Mouse (Mus musculus) lung, postnatal 4 days (tissue): Measurements from ENCODE around the gene 1700015G11Rik.

ENCODE experiments used
- DNase-seq, 2 experiments: peaks; one replicate each; pipeline ENCODE4 v3.0.0; 2021

The 1700015G11Rik gene

DNA sequence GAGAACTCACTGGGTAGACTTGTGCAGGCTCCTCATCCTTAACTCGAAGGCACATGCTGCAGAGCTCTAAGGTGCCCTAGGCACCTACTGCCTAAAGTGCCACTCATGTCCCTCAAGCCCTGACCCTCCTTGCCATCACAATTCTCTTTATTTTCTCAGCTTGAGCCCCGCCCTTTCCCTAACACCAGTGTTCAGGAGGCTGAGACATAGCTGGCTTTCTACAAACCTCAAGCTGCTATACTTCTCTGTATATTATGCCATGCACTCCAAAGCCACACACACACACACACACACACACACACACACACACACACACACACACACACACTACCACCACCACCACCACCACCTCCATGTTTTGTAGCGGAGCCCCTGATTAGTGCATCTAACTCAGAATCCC lies at the start of gene 1700015G11Rik:
Gene 1700015G11Rik (minus strand): TSS at position 101 of the 400 bp plus-strand sequence.
- DNase-seq = no peak

DNA sequence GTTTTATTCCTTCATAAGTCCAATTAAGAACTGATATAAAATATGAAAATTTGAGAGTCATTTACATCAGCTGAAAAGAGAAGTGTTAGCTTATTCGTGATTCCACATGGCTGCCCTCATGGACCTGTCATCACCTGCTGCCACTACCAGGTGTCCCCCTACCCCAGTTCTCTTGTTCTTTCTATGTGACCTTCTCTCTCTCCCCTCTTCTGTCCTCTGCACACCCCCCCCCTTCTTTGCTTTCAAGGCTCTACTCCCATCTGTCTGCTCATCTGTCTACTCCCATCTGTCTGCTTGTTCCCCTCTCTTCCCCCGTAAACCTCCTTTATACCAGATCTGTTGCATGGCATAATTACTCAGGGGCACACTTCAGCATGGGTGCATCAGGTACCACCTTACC lies 41.4 kb upstream of the 1700015G11Rik start:
- no peak for DNase-seq

DNA sequence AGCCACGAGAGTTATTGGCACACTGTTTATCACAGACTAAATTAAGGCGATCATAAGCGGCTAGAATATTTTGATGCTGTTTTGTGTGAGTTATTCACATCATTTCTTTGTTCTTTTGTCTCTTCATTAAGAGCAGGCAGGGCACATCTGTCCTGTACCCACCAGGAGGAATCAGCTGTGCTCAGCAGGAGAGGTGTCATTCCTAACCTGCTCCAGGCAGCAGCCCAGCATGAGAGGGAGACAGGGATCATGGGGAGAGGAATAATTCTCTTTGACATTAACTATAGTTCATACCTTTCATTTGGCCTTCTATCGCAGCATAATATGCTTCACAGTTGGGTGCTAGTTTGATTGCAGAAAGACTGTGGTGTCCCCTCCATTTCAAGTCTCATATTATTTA lies 40.7 kb upstream of the 1700015G11Rik start:
- no peak for DNase-seq

DNA sequence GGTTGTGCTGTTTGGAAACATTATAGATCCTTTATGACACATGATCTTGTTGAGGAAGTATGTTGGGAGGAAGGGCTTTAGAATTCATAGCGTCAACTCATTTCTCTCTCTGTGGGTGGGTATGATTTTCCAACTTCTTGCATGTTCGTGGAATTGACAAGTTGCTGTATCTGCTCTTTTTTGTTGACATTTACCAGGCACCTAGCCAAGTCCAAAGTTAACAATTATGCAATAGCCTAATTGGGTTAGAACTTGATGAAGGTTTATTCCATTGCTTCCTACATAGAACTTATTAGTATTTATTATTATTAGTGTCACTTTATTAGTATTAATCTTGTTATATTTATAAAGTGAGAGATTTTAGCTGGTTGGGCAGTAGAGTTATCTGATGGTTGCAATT lies 40.3 kb upstream of the 1700015G11Rik start:
- no peak for DNase-seq

DNA sequence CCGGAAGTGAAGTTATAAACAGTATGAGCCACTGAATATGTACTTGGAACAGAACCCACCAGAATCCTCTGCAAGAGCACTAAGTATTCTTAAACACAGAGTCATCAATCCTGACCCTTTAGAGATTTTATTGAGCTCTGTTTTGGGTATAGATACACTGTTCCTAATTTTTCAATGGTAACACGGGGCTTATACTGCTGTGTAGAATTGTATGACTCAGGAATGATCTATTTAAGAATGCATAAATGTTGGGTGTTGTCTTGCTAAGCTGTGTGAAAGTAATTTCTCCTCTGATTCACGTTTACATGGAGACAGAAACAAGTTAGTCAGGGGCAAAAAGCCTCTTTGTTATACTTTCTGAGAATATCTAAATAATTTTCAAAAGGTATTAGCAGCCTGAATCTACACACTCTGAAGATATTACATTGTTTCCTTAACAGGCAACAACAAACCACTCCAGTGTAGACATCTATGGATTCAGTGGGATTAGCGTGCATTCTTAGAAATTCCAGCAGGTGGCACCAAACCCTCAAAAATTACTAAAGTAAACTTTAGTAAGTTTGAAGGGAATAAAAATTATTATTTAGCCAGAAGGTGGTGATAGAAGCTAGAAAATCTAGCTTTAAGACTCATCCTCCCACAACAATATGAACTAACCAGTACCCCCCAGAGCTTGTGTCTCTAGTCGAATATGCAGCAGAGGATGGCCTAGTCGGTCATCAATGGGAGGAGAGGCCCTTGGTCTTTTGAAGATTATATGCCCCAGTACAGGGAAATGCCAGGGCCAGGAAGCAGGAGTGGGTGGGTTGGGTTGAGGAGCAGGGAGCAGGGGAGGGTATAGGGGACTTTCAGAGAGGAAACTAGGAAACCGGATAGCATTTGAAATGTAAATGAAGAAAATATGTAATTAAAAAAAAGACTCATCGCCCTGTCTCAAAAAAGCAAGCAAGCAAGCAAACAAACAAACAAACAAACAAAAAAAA lies 22.4 kb upstream of the 1700015G11Rik start:
- DNase-seq = peak in 1 of 2 experiments; percentile 11

DNA sequence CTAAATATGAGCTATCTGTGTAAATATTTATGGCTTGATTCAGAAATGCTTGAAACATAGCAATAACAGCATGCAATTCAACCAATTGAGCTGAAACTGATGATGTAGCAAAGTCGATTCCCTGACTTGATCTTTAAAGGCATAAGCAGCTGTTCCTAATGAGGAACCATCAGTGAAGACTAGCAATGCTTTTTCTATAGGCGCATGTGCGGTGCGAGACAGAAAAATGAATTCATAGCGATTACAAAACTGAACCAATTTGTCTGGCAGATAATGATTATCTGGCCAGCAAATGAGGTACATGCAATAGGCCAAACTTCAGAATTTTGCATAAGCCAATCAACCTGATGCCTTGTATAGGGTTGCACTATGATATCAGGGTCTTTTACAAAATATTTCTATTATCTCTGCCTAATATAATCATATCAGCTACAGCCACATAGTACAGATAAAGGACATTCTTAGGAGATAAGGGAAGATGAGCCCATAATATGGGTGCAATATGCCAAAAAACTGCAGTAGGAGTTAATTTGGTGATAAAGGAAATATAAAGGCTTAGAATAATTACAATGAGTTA lies 8.6 kb upstream of the 1700015G11Rik start:
- DNase-seq = no peak

DNA sequence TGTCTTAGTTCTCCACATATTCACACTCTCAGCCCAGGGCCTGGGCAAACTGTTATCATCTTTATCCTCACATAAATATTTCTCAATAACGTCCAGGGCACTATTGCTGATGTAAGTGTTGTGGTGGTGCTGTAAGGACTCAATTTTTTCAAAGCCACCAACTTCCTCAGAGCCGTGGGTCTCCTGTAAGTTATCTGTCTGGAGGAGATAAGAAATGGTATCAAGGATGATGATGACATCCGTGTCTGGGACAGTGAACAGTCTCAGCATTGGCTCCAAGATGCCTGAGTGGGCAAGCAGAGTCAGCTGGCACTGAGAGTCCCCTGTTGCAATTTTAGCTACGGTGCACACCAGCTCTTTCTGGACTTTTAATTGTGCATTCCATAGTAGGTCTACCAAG lies 6.5 kb upstream of the 1700015G11Rik start:
- no peak for DNase-seq

DNA sequence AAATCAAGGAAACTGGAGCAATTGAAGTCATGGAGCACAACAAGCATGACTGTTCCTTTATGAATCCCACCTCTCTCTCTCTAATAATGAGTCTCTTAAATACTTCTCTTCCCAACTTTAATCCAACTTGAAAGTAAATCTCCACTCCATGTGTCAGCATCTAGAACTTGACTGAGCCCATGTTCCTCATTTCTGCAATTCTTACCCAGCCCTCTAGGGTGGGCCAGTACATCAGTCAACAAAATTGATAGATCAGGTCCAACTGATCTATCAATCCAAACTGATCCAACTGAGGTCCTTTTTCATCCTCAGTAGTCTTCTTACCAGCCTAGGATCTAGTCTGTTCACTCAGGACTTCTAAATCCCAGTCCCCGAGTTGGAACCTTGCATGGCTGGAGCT lies 348 bp downstream of the 1700015G11Rik start:
- no peak for DNase-seq

DNA sequence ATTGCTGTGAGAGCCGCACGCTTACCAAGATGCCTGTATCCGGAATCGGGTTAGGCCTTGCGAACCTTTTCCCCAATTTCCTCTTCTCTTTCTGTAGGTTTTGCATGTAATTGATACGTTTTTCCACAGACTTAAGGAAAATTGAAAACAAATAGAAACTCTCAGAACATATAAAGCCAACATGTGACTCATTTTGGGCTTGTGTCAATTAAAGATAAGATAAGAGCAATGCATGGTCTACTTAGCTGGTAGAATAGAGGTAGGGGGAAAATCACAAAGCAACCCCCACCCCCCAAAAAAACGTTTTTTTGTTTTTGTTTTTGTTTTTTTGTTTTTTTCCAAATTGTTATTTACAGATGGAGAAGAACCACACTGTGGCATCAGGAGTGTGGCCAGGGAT lies 2.1 kb downstream of the 1700015G11Rik start:
- no peak for DNase-seq

DNA sequence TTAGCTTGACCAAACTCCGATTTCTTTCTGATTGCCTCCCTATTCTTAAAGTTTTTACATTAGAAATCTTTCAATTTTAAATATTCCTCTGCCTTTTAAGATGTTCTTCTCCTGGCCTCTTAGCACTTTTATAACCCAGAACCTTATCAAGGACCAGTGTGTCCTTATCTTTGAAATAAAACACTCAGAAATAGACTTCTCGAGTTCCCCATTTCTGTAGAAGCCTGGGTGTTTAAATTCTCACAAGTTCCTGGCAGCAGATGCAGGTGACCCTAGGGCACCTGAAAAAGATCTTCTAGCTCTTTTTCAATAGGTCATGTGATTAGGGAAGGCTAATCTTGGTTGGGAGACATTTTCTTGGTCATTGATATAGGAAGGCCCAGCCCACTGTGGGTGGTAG lies 8.4 kb downstream of the 1700015G11Rik start:
- DNase-seq = no peak

DNA sequence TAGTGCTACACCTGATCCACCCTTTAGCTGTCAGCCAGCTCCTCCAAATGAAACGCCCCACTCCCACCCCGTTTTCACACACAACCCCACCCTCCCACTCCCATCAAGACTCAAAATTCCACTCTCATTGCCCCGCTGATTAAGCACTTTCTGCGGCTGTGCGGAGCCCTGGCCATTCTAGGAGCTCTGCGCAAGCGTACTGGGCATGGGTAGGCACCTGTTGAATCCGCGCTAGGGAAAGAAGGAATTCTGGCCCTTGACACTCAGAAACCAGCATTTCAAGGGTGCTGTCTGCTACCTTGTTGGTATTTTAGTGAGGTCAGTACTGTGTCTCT lies 9.3 kb downstream of the 1700015G11Rik start:
- no peak for DNase-seq

DNA sequence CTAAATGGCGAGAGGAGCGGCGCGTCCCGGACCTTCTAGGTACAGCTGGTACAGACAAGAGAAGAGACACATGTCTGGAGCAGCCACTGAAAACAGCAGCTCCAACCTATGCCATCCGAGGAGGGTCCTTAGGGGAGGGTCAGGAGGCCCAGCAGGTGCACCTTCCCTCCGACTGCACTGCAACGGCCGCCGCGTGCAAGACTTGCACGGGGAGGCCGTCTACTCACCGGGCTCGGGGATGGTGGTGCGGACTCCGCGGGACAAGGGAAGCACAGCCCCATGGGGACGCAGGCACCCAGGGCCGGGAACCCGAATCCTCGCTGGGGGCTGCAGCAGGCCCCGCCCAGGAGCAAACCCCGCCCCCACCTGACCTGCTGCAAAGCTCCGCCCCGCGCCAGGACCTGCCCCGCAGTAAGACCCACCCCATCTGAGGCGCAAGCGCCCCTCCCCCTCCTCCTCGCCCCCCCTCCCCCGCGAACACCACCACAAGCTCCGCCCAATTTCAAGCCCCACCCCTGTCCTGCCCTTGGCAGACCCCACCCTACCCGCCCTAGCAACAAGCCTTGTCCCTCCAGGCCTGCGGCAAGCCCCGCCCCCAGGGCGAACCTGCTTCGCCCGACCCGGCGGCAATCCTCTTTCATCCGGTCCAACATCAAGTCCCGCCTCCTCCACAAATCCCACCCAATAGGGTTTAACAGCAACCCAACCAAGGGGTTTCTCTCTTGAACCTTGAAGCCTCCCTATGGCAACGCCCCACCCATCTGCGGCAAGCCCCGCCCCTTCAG lies 9.8 kb downstream of the 1700015G11Rik start, which contains the start of gene Svip:
Gene Svip (minus strand): TSS at position 508 of the 785 bp plus-strand sequence.
- peak; percentile 88 to 93 for DNase-seq

DNA sequence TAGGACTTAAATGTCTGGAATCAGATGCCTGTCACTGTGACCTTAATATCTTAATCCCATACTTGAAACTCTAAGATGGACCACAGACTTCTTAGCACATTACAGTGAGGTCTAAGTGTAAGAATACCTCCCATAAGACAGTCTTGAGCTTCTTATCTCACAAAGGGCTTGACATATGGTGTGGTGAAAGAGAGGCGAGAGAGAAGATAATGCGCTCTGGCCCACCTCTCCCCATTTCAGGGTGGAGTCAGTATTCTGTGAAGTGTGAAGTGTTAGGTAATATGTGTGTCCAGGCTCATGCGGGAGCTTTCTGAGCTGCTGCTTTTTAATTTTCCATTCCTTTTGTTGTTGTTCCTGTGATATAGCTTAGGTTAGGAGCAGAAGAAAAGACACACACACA lies 24.5 kb downstream of the 1700015G11Rik start:
- no peak for DNase-seq

DNA sequence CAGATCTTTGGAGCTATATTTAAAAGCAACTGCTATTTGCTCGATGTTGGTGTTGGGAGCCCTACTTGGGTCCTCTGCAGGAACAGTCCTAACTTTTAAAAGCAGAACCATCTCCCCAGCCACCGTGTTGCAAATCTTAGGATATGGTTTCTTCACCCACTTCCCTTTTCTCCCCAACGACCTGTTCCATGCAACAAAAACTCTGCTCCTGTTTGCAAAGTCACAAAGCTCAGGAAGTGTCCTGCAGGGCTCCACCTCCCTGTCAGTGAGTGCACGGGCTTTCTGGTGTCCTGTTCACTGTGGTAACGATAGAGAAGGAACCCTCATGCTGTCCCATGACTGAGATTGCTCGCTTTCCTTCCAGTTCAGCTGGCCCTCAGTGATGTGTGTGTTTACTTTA lies 28.6 kb downstream of the 1700015G11Rik start:
- peak; percentile 17 to 25 for DNase-seq

DNA sequence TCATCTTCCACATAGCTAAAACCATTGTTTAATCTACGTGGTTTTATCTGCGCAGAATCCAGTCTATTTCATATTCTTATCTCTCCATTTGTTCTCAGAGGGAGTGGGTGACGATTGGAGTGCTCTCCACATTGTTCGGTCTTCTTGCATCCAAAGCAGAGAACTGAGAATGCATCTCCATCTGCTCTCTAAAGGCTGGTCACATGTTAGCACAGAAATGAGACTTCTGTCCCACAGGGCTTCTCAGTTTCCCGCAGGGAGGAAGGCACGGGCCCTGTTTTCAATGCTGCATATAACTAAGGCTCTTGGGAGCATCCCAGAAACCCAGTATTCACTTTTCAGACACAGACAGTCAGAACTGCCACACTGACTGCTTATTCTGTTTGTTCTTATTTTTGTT lies 29.8 kb downstream of the 1700015G11Rik start:
- no peak for DNase-seq

DNA sequence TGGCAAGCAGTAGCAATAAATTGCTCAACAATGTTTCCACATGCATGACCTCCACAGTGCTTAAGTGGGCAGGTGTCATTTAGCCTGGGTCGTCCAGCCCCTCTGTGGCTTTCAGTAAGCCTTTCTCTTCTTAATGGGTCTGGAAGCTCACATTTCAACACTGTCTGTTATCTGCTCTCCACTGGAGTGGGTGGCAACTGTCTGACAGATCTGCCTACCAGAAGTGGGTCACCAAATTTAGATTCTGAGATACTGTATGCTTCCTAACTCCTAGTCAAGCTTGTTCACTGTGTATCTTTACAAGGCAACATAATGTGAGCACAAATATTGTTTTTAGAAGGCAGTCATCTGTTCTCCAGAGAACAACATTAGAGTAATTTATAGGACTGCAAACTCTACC lies 33.2 kb downstream of the 1700015G11Rik start:
- no peak for DNase-seq

DNA sequence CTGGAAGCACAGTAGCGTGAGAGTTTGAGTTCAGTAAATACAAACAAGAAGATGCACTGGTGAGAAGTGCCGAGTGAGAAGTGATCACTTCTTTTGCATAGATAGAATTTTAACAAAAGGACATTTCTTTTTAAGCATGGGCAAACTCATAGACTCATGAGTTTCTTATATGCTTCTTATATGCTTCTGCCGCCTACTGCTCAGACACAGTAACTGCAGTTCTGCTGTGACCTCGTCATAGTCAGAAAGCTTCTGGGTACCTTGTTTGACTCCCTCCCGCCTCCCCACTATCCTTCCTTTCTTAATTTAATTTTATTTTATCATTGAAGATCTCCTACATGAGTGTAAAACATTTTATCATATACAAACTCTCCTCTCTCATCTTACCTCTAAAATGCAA lies 36.3 kb downstream of the 1700015G11Rik start:
- no peak for DNase-seq

DNA sequence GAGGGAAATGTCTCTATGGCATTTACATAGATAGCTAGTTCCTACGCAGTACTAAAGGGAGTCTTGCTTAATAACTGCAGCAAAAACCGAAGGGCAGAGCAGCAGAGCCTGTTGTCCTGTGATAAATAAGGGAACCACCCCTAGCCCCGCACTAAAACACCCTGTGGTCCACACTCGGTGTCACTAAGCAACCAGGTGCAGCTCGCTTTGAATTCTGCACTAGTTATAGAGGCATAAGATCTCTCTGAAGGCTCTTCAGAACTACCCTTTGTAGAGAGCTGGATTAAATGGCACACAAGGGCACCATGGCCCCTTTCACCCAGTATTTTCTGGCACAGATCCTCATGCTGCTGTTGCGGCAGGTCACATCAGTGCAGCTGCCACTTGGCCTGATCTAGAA lies 40.3 kb downstream of the 1700015G11Rik start:
- DNase-seq = no peak

DNA sequence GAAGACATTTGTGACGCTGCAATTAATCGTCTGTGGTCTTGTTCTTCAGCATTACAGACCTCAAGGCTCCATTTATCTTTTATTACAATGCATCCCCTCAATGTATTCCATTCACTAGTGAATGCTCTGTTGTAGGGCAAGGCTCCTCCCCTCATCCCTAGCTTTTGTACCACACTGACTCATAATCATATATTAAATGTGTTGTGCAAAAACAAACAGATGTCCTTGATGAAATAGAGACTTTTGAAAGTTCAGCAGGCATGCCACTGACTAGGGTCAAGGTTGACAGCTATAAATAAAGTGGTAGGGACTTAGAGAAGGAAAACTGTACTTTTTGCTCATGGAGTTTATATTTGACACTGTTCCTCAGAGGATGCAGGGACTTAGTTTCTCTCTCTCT lies 42.0 kb downstream of the 1700015G11Rik start:
- DNase-seq = no peak

DNA sequence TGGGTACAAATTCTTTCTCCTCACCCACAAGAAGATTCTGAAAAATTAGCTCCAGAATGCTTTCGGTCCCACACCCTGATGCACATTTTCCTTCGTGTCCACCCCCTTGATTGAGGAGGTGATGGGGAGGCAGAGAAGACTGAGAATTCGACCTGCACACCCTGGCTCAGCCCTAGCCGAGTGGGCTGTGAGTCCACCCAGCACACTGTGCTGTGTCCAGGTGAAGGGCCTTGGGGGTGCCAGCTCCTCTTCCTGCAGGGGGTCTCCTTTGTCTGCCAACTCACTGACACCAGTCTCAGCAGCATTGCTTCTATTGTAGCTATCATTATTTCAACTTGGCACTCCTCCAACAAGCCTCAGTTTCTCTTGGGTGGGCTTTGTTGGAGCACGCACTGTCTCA lies 42.4 kb downstream of the 1700015G11Rik start:
- DNase-seq = no peak

DNA sequence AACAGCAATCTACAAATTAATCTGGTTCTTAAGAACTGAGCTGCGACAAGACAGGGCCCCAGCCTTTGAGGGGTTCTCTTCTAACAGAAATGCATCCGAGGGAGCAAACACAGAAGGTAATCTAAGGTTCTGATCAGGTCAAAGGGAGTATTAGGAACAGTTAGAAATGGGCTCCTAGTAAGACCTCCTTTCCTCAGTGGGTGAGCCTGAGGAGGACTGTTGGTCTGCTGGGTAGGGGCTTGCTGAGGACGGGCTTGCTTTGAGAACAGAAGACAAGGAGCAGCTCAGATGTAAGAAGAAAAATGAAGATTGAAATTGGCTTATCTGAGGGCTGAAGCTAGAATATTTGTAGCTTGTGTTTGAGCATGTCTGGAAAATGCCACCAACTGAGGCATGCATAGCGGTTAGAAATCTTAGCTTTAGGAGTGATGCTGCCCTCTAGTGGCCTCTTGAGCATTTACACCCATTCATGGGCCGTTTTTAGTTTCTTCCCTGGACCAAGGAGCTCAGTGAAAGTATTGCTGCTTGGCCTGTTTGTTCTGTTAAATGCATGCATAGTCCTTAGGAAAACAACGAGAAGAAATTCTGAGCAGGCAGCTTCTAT lies 43.2 kb downstream of the 1700015G11Rik start:
- DNase-seq = peak in 1 of 2 experiments; percentile 26

DNA sequence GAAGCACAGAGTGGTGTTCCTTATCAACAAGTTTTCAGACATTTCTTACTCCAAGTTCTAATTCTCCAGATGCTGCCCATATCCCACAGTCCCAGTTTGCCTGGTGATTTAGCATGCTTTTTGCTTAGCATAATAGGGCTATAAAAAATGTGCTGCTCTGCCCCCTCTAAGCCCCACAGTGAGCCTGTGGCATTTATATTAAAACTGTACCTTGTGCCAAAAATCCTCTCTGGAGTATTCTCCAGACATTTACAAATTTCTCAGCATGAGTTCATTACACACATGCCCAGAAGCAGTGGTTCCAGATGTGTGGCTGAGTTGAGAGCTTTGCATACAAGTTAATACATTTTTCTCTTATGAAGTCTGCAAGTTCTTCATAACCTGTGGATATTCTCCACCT lies 46.1 kb downstream of the 1700015G11Rik start:
- DNase-seq = no peak

DNA sequence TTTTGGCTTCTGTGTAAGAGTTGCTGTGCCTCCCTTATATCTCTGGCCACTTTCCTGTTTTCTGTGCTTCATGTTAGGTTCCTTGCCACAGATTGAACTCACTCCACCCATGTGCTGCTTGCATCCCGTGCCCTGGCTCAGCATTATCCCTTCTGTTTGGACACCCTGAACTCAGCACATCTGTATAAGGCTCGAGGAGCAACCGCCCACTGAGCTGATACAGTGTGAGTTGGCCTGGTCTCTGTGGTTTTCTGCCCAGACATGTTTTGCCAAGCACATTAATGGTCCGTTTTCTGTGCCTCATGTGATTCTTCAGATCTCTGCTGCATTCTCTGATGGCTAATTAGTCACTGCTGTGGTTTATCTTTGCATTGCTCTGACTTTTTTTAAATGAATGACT lies 47.9 kb downstream of the 1700015G11Rik start:
- DNase-seq = no peak
